Mouse (Mus musculus) cerebral cortex, adult 2 months (tissue): Measurements from ENCODE around the gene Cnot2.

ENCODE experiments used
- WGBS: fragments of 180-500 bp; shearing (Covaris S2); methylation state at CpG from one replicate; pipeline ENCODE4 v1.1.7; 2018; 5-methylcytosine and 5-hydroxymethylcytosine counted together

The Cnot2 gene

DNA sequence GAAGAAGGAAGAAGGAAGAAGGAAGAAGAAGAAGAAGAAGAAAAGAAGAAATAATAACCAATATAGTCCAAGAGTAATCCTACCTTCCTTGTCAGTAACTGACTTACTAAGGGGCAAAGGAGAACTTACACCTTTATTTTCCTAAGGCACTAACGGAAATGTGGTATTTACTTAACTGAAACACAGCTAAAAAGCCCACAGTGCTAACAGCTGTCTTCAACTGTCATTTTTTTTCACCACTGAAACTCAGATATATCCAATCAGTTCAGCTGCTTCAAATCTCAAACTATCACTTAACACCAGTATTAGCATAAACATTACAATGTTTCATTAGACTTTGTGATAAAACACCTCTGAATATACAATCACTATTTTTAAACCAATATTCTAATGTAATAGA is 22.1 kb downstream of the Cnot2 start:
- WGBS, result 48% methylated on average over 1 of the region's 1 CpGs

GRCm38 (mm10) chr10:116557166-116557565 is 24.1 kb downstream of the Cnot2 start:
- WGBS, result 63% methylated on average over 1 of the region's 1 CpGs

- WGBS, result 80% methylated on average over 2 of the region's 2 CpGs
Measured at GRCm38 (mm10) chr10:116554434-116554833, 26.9 kb downstream of the Cnot2 start.

DNA sequence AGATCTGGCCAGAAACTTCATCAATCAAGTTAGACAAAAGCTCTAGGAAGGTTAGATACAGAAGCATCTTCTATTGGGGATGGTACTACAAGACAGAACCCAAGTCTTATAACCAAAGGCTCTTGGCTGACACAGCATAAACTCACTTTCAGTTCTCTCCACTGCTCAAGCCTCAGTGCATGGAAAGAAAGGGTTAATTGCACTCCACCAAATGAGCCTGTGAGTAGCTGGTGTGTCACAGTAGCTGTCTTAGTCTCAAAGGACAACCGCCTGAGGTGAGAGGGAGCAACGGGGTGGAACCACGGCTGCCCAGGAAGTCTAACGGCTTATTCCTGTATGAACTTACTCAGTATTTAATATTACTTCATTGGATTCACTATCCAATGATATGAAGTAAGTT is 33.4 kb downstream of the Cnot2 start:
- 55% methylated on average over 4 of the region's 4 CpGs for WGBS

DNA sequence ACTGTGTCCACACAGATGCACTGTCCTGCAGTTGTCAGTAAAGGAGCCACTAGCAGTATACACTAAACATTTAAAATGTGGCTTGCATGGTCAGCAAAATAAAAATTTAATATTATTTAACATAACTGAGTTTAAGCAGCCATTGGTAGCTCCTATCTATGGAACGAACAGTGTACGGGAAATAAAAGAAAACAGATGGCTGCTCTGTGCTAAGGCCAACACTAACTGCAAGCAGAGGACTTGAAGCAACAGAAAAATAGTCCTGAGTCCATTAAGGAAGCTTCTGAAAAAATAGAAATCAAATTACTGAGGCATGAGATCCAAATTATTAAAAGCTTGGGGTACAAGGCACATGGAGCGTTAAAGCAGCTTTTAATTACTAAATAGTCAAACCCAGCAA is 35.1 kb downstream of the Cnot2 start:
- 69% methylated on average over 3 of the region's 3 CpGs for WGBS

GRCm38 (mm10) chr10:116543061-116543460 is 38.2 kb downstream of the Cnot2 start:
- WGBS, result 96% methylated on average over 1 of the region's 1 CpGs

- WGBS, result 94% methylated on average over 5 of the region's 5 CpGs
Measured at GRCm38 (mm10) chr10:116540750-116541149, 40.6 kb downstream of the Cnot2 start.

- 95% methylated on average over 3 of the region's 3 CpGs for WGBS
Measured at GRCm38 (mm10) chr10:116537495-116537894, 43.8 kb downstream of the Cnot2 start.

DNA sequence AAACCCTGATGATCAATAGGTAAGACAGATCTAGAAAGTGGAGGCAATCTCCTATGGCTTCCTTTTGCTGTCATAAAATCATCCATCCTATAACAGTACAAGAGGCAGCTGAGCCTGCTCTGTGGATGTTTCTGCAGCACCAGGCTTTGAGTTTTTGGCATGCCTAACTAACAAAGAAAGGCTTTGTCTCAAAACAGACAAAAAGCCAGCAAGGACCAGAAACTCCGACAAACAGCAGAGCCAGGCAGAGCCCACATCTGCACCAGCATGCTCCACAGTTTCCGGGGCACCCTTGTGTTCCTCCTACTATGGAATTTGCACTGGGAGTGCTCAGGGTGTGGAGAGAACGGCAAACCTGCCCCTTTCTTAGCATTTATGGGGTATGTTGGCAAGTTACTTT is 47.0 kb downstream of the Cnot2 start:
- WGBS, result 41% methylated on average over 3 of the region's 3 CpGs

DNA sequence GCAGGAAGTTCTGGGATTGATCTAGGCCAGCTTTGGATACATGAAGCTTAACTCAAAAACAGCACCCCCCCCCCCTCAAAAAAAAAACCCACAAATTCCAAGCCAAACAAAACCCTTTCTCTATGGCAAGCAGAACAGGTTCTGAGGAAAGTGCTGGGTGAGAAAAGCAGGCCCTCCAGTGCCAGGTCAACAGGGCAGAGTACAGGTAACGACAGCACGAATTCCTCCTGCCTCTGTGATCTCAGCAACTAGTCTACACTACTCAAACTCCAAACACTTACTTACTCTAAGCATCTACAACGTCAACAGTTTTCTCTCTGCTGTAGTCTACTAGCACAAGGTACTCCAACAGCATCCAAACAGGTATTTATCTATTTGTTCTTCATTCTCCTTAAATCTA is 48.8 kb downstream of the Cnot2 start:
- WGBS, result 82% methylated on average over 3 of the region's 3 CpGs

GRCm38 (mm10) chr10:116531063-116531462 is 50.2 kb downstream of the Cnot2 start:
- WGBS, result 91% methylated on average over 3 of the region's 3 CpGs

DNA sequence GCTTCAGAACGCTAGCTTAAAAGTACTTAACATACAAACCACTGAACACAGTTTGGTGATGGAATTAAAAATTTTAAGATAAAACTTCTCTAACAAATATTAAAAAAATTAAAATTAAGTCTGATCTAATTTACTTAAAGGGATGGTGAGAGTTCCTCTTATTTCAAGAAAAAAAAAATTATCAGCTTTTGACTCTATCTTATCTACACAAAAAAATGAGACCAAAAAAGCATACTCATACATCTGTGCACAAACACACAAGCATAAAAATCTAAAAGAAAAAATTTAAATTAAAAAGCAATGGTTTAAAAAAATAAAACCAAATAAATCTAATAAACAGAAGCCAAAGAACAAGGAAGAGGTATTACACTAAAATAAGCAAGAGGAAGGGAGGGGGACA is 61.7 kb downstream of the Cnot2 start:
- WGBS, result 85% methylated on average over 1 of the region's 1 CpGs

DNA sequence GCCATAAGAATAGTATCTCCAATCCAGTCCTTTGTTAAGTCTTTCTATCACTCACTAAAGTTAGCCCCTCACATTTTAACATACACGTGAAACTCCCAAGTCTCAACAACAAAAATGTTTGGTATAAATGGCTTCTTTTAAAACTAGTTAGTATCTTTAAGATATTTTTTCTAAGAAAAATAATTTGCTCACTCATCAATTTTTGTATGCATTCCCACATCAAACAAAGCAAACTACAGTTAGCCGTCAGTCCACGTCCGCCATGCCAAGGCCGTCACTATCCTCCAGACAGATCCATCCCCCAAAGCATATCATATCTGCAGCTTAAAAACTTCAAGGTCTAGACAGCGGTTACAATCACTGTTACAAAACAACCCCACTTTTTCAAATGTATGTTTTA is 65.7 kb downstream of the Cnot2 start:
- WGBS, result 97% methylated on average over 6 of the region's 6 CpGs

- 96% methylated on average over 4 of the region's 4 CpGs for WGBS
Measured at GRCm38 (mm10) chr10:116515158-116515557, 66.2 kb downstream of the Cnot2 start.

- 52% methylated on average over 7 of the region's 7 CpGs for WGBS
Measured at GRCm38 (mm10) chr10:116513254-116513635, 68.1 kb downstream of the Cnot2 start.

- 83% methylated on average over 11 of the region's 11 CpGs for WGBS
Measured at GRCm38 (mm10) chr10:116512521-116513253, 68.6 kb downstream of the Cnot2 start.

- WGBS, result 77% methylated on average over 7 of the region's 7 CpGs
Measured at GRCm38 (mm10) chr10:116505303-116506014, 75.9 kb downstream of the Cnot2 start.

- 83% methylated on average over 3 of the region's 3 CpGs for WGBS
Measured at GRCm38 (mm10) chr10:116492768-116493167, 88.5 kb downstream of the Cnot2 start.

DNA sequence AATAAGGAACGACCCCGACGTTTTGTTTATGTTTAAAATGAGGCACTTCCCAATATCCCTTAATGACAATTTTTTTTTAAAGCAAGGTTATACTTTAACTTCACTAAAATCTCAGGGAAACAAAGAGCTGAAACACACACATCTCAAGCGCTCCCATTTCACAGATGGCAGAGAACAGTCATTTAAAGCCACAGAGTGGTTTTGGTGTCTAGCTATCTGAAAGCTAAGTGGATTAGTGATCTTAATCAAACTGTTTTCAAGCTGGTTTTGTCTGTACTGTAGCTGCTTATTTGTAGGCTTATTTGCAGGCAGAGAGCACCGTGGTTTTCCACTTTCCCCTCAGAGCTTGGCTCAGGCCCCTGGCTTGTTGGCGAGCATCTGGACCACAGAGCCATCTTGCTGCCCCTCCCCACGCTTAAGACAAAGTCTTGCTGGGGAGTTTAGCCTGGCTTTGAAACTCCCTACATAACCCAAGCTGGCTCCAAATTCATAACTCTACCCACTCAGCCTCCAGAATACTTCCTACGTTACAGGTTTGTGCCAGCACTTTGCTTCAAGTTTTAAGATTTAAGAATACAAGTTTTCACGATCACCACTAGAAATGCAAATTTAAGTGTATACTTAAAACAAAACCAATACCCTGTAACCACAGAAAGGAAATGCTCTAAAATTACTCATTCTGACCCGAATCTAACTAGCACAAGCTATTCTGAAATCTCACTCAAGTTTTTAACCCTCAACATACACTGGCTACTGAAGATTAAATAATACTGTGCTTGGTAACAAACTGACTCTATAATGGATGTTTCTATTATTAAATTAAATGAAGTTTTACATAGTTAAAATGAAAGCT is 94.2 kb downstream of the Cnot2 start:
- 41% methylated on average over 10 of the region's 10 CpGs for WGBS

GRCm38 (mm10) chr10:116481917-116482316 is 99.4 kb downstream of the Cnot2 start:
- WGBS, result 97% methylated on average over 12 of the region's 12 CpGs

GRCm38 (mm10) chr10:116480988-116481387 is 100.3 kb downstream of the Cnot2 start:
- 89% methylated on average over 5 of the region's 5 CpGs for WGBS

DNA sequence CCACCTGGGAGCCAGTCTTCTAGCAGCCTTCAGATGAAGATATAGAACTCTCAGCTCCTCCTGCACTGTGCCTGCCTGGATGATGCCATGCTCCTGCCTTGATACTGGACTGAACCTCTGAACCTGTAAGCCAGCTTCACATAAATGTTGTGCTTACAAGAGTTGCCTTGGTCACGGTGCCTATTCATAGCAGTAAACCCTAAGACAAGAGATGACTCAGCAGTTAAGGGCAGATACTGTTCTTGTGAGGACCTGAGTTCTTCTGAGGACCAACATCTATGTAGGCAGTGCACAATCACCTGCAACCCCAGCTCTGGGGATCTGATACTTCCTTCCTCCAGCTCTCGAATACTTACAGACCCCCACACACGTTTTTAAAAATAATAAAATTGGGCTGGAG is 104.8 kb downstream of the Cnot2 start:
- WGBS, result 89% methylated on average over 3 of the region's 3 CpGs
